Mouse (Mus musculus) CH12.LX (cell line): ENCODE measurements around the gene Ccdc194. TPM values are rescaled to one million over a fixed set of nuclear protein-coding genes. Genes with fewer than 3 reads are reported as not detected.
A peak's percentile ranks its signal among the peaks of the same experiment; 100 is the strongest.

Experiments
- DNase-seq: peaks from one replicate; pipeline ENCODE4 v3.0.0-alpha.2; 2013; ENCODE audit errors: extremely low read depth
- H3K27ac ChIP-seq: 2 replicates; pipeline ENCODE4 v1.5.1; 2012; ENCODE audit warnings: low read depth, mild to moderate bottlenecking, control low read depth, moderate library complexity; ENCODE audit not compliant: insufficient read depth
- H3K27me3 ChIP-seq: replicated peaks from 2 replicates; pipeline ENCODE3; 2012; ENCODE audit warnings: inconsistent platforms
- H3K36me3 ChIP-seq, 2 experiments: replicated peaks in 1 of 2; 2 replicates each; pipeline versions ENCODE3 to v1.6.1; 2012; ENCODE audit warnings: inconsistent platforms in 1 of 2, low read length in 1 of 2, mild to moderate bottlenecking in 1 of 2, mixed read lengths in 1 of 2, moderate library complexity in 1 of 2; ENCODE audit not compliant: control insufficient read depth in 1 of 2, insufficient read depth in 1 of 2
- H3K4me1 ChIP-seq, 2 experiments: 2 replicates each; pipeline ENCODE4 v1.6.1; 2012; ENCODE audit warnings: inconsistent platforms in 1 of 2, moderate library complexity in 1 of 2; ENCODE audit not compliant: insufficient read depth in 2 of 2, control insufficient read depth in 1 of 2
- H3K4me2 ChIP-seq: 2 replicates; pipeline ENCODE4 v1.6.1; 2012; ENCODE audit warnings: low read depth, mild to moderate bottlenecking, control low read depth; ENCODE audit not compliant: poor library complexity, insufficient read depth, severe bottlenecking
- H3K4me3 ChIP-seq, 3 experiments: fragments of 150-350 bp in 1 of 3; sonication (generic) in 1 of 3; replicated peaks in 1 of 3; 2 replicates each; pipeline versions ENCODE3 to v1.5.1; 2011 to 2012; ENCODE audit warnings: low read depth in 2 of 3, low read length in 2 of 3, mild to moderate bottlenecking in 2 of 3, moderate library complexity in 2 of 3, control low read depth in 1 of 3, improper control_type of control experiment in 1 of 3, inconsistent platforms in 1 of 3, mixed read lengths in 1 of 3; ENCODE audit not compliant: poor library complexity in 1 of 3
- H3K79me2 ChIP-seq: replicated peaks from 2 replicates; pipeline ENCODE4 v1.6.1; 2012; ENCODE audit warnings: mild to moderate bottlenecking, moderate library complexity; ENCODE audit not compliant: control insufficient read depth, poor library complexity, insufficient read depth, severe bottlenecking; ENCODE audit errors: extremely low read depth
- H3K9ac ChIP-seq: 2 replicates; pipeline ENCODE4 v1.6.1; 2012; ENCODE audit warnings: low read depth, mild to moderate bottlenecking, control low read depth, moderate library complexity; ENCODE audit not compliant: insufficient read depth
- H3K9me3 ChIP-seq: replicated peaks from 2 replicates; pipeline ENCODE3; 2012; ENCODE audit warnings: low read length, inconsistent platforms, mixed read lengths
- BHLHE40 ChIP-seq: IDR thresholded peaks from 2 replicates; pipeline ENCODE4 v1.6.1; 2011; ENCODE audit warnings: mild to moderate bottlenecking, low read depth, low read length, improper control_type of control experiment
- CHD1 ChIP-seq: IDR thresholded peaks from 2 replicates; pipeline ENCODE4 v1.6.1; 2012; ENCODE audit warnings: low read depth, low read length, improper control_type of control experiment, inconsistent platforms
- CTCF ChIP-seq, 2 experiments: IDR thresholded peaks in 1 of 2; conservative IDR thresholded peaks in 1 of 2; 2 replicates each; pipeline ENCODE4 v1.5.1; 2011 to 2012; ENCODE audit warnings: low read depth in 2 of 2, low read length in 2 of 2, improper control_type of control experiment in 1 of 2, inconsistent platforms in 1 of 2, mild to moderate bottlenecking in 1 of 2, moderate library complexity in 1 of 2
- E2F4 ChIP-seq: IDR thresholded peaks from 2 replicates; pipeline ENCODE4 v1.6.1; 2011; ENCODE audit warnings: low read depth, low read length, improper control_type of control experiment; ENCODE audit not compliant: insufficient replicate concordance
- GABPA ChIP-seq: IDR thresholded peaks from 2 replicates; pipeline ENCODE4 v1.6.1; 2012; ENCODE audit warnings: low read depth, low read length, improper control_type of control experiment, inconsistent platforms; ENCODE audit not compliant: insufficient replicate concordance
- HCFC1 ChIP-seq: IDR thresholded peaks from 2 replicates; pipeline ENCODE4 v1.6.1; 2012; ENCODE audit warnings: low read depth, mild to moderate bottlenecking, inconsistent platforms, low read length, improper control_type of control experiment
- IRF4 ChIP-seq: IDR thresholded peaks from 2 replicates; pipeline ENCODE4 v1.6.1; 2014; ENCODE audit warnings: low read depth, mild to moderate bottlenecking, inconsistent platforms, low read length, improper control_type of control experiment
- KAT2A ChIP-seq: IDR thresholded peaks from 2 replicates; pipeline ENCODE4 v1.6.1; 2012; ENCODE audit warnings: low read length, improper control_type of control experiment, inconsistent platforms; ENCODE audit not compliant: insufficient replicate concordance
- MAX ChIP-seq: IDR thresholded peaks from 2 replicates; pipeline ENCODE4 v1.6.1; 2011; ENCODE audit warnings: low read length, improper control_type of control experiment
- MAZ ChIP-seq: IDR thresholded peaks from 2 replicates; pipeline ENCODE4 v1.6.1; 2012; ENCODE audit warnings: low read depth, mild to moderate bottlenecking, inconsistent platforms, low read length, improper control_type of control experiment, moderate library complexity
- MEF2A ChIP-seq: IDR thresholded peaks from 2 replicates; pipeline ENCODE4 v1.6.1; 2014; ENCODE audit warnings: low read depth, mild to moderate bottlenecking, inconsistent platforms, low read length, improper control_type of control experiment, borderline replicate concordance
- NELFE ChIP-seq: IDR thresholded peaks from 2 replicates; pipeline ENCODE4 v1.6.1; 2011; ENCODE audit warnings: low read depth, low read length, improper control_type of control experiment
- POLR2AphosphoS2 ChIP-seq: IDR thresholded peaks from 2 replicates; pipeline ENCODE4 v1.6.1; 2011; ENCODE audit warnings: low read depth, low read length, improper control_type of control experiment
- RAD21 ChIP-seq: IDR thresholded peaks from 2 replicates; pipeline ENCODE4 v1.6.1; 2011; ENCODE audit warnings: low read depth, mild to moderate bottlenecking, low read length, improper control_type of control experiment, moderate library complexity
- SMC3 ChIP-seq: IDR thresholded peaks from 2 replicates; pipeline ENCODE4 v1.6.1; 2011; ENCODE audit warnings: low read depth, low read length, improper control_type of control experiment
- TBP ChIP-seq: conservative IDR thresholded peaks from 2 replicates; pipeline ENCODE4 v1.6.1; 2011; ENCODE audit warnings: low read depth, low read length, improper control_type of control experiment
- USF1 ChIP-seq: IDR thresholded peaks from 2 replicates; pipeline ENCODE4 v1.6.1; 2014; ENCODE audit warnings: low read depth, mild to moderate bottlenecking, inconsistent platforms, low read length, improper control_type of control experiment
- USF2 ChIP-seq: conservative IDR thresholded peaks from 2 replicates; pipeline ENCODE4 v1.6.1; 2011; ENCODE audit warnings: low read depth, low read length, improper control_type of control experiment
- ZC3H11A ChIP-seq: IDR thresholded peaks from 2 replicates; pipeline ENCODE4 v1.6.1; 2012; ENCODE audit warnings: low read depth, mild to moderate bottlenecking, inconsistent platforms, low read length, improper control_type of control experiment
- ZKSCAN1 ChIP-seq: IDR thresholded peaks from 2 replicates; pipeline ENCODE4 v1.6.1; 2012; ENCODE audit warnings: low read depth, inconsistent platforms, low read length, improper control_type of control experiment, borderline replicate concordance
- dilution Hi-C: fragments of 300-500 bp; cut with MboI; formaldehyde crosslinking; loops from 2 replicates; pipeline ENCODE4 v1.14.3; 2020; ENCODE audit warnings: low sequenced_read_pairs; ENCODE audit not compliant: extremely low pct_unique_long_range_greater_than_20kb, extremely low pct_ligation_motif_present
- in situ Hi-C: fragments of 300-500 bp; cut with MboI; formaldehyde crosslinking; loops from 3 replicates; pipeline ENCODE4 v1.14.3; 2019; ENCODE audit warnings: low sequenced_read_pairs, low pct_ligation_motif_present, low pct_unique_long_range_greater_than_20kb, mixed read lengths
- polyA plus RNA-seq: library from polyadenylated mRNA; unstranded; fragments of >175 nt; gene quantifications from 2 replicates; pipeline ENCODE4 v1.2.1, GENCODE M21; 2012; ENCODE audit warnings: low read depth; ENCODE audit not compliant: insufficient read length
- total RNA-seq, 2 experiments: library from RNA; depleted of rRNA; stranded (reverse); fragments of 300-350 nt in 1 of 2; fragments of >200 nt in 1 of 2; gene quantifications; 2 replicates each; pipeline ENCODE4 v1.2.3; 2012 to 2014

The Ccdc194 gene
- total and polyA plus RNA-seq, 3 experiments = not detected

DNA sequence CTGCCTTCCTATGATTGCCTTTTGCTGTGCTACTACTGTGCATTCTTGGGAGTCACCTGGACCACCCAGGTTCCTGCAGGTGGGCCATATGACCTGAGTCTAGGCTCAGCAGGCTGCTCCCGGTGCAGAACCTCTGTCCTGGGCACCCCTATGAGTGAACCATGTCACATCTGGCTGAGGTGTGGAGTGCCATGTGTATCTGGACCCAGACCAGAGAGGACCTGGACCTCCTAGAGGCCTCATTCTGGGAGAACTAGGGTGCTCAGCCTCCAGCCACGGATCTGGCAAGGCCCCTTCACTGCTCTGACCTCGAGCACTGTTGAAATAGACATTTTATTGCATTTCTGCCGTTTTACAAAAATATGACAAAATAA lies 49.8 kb downstream of the Ccdc194 start:
- no peak for DNase-seq
- H3K36me3 ChIP-seq = peaks cover 49 to 59% of the 10 kb centered on the region in 2 experiments
- H3K27me3 ChIP-seq = no peaks in the 10 kb centered on the region
- peak overlapping the region; percentile 30; the same call in 1 of the 2 replicates for H3K9ac ChIP-seq
- no peak overlapping the region for H3K27ac ChIP-seq
- H3K4me1 ChIP-seq = peaks cover 11% of the 10 kb centered on the region in 2 experiments
- no peak overlapping the region for H3K4me3 ChIP-seq
- H3K79me2 ChIP-seq = peaks cover 10% of the 10 kb centered on the region
- no peaks in the 10 kb centered on the region for H3K9me3 ChIP-seq
- in situ Hi-C loops = no loop called here
- H3K4me2 ChIP-seq = peak overlapping the region; percentile 64
- TF ChIP-seq KAT2A (no peak), MAZ (no peak), ZC3H11A (no peak), ZKSCAN1 (no peak), RAD21 (no peak), NELFE (no peak)
- dilution Hi-C loops = no loop called here

DNA sequence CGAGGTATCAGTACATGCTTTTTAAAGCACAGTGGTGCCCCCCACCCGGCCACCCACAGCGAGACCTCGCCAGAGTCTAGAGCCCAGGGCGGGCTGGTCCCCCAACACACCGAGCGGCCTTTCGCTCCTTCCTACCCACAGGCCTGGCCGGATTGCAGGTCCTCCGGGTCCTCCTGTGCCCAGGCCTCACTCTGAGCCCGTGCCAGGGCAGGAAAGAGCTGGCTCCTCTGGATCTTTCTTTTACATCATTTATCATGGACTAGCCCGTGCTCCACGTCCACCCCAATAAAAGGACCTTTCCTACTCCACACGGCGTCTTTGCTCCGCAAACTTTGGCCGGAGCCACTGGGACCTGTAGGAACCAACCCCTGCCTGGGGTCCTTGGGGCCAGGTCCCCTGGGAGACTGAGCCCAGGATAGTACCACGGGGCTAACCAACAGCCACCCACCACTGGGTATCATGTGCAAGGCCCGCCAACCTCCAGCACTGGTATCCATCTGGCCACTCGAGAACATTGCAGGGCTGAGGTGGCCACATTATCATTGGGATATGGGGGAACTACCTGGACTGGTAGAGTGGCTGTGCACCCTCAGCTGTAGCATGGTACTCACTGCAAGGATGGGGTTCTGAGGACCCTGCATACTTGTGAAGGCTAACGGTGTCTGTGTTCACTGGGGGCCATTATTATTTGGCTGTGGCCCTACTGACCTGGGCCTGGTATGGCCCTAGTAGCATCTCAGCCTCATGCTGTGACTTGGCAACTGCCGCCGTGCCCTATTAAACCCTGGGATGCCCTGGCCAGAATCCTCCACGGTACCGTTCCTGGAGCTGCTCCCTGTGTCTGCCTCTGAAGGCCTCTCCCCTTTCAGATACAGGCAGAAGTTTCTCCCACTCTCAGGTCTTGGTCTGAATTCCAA lies 50.5 kb downstream of the Ccdc194 start:
- Histone ChIP-seq H3K27me3 (no peaks in the 10 kb centered on the region), H3K4me2 (no peak overlapping the region), H3K79me2 (peaks cover 17% of the 10 kb centered on the region), H3K9ac (no peak overlapping the region), H3K4me3 (no peak overlapping the region), H3K4me1 (peaks cover 17% of the 10 kb centered on the region in 2 experiments), H3K27ac (no peak overlapping the region), H3K9me3 (no peaks in the 10 kb centered on the region), H3K36me3 (peaks cover 49 to 63% of the 10 kb centered on the region in 2 experiments)
- no peak for DNase-seq
- in situ Hi-C loops (no loop called here), dilution Hi-C loops (no loop called here)
- TF ChIP-seq E2F4 (no peak), CTCF (conservative IDR thresholded peaks at IDR 0.05 in 1 of 2, IDR thresholded peaks at IDR 0.05 in 1 of 2; ENCODE audit: low read depth in 2 of 2, low read length in 2 of 2) (no peak), ZKSCAN1 (no peak), NELFE (no peak), MAX (no peak), POLR2AphosphoS2 (no peak), TBP (no peak), BHLHE40 (no peak), MEF2A (no peak), IRF4 (no peak), USF1 (no peak), CHD1 (no peak), SMC3 (no peak), MAZ (no peak), USF2 (no peak), GABPA (no peak), HCFC1 (no peak), KAT2A (no peak)
